Mouse (Mus musculus): ENCODE results near the gene Nck2.

DNA sequence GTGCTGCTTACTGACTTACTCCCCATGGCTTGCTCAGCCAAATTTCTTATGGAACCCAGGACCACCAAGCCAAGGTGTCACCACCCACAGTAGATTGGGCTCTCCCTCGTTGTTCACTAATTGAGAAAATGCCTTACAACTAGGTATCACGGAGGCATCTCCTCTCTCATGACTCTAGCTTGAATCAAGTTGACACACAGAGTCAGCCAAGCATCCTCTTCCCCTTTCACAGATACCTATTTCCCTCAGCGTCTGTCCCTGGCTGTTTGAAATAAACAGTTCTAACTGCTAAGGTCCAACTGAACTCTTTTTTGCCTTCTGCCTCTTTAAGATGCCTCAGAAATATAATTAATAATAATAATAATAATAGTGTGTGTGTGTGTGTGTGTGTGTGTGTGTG lies 148.7 kb downstream of the Nck2 start:
- TF ChIP-seq EP300 (IDR thresholded peaks at IDR 0.05; ENCODE audit: insufficient read depth, low read depth, low read length) = no peak
- TF ChIP-seq POLR2A (IDR thresholded peaks at IDR 0.05; ENCODE audit: insufficient read depth, low read depth, low read length) = no peak
- no peak for TF ChIP-seq CTCF (IDR thresholded peaks at IDR 0.05)

All from heart, adult 2 months (tissue).